Mouse (Mus musculus): ENCODE measurements around the gene Sec23b.
"Not testable (repeated sequence)": the region's sequence is repeated elsewhere in the genome, so short reads cannot be mapped to it uniquely, and the experiment has no call there.

The Sec23b gene

DNA sequence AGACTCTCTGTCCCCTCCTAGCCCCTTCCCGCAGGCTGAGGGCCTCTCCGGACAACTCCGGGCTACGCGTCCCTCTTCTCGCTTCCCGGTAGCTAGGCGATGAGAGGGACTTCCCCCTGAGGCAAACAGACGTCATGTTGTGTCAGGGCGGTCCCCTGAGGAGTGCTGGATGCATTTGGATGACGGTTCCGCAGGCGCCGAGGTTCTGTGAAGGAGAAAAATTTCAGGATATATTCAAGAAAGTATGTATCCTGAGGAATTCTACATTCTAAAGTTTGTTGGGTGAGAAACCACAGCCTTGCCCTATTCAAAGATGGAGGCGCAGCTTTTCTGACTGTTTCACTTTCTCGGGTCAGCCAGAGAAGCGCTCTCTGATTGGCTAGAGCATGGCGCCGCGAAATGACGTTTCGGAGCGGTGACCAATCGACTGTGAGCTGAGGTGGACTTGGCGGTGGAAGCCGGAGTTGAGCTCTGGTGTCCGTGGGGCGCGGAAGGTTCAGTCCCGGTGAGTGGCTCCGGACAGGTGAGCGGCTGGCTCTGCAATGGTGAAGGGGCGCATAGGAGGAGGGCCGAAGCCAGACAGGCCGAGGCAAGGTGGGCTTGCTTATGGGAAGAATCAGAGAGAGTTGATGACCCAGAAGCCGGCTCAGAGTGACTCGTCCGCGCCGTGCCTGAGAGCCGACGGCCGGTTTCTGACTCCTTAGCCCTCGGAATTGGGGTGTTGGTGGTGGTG is at the start of gene Sec23b:
Sec23b (plus strand) TSS at position 410 of the 733 bp plus-strand sequence.
- peak; percentile 95 to 96 for DNase-seq (ENCODE audit: low spot score in 2 of 2)

DNA sequence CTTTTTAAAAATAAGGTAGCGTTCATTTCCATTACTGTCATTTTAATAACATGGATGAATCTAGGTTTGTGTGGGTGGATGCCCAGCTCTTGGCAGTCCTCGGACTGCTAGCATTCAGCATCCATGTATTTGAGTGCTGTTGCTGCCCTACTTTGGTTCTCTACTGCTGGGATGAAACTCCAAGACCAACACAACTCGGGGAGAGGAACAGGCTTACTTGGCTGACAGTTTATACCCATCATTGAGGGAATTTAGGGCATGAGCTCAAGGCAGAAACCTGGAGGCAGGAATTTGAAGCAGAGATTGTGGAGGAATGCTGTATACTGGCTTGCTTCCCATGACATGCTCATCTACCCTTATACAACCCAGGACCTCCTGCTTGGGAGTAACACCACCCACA is 41.4 kb upstream of the Sec23b start:
- DNase-seq (ENCODE audit: low spot score in 2 of 2): no peak

DNA sequence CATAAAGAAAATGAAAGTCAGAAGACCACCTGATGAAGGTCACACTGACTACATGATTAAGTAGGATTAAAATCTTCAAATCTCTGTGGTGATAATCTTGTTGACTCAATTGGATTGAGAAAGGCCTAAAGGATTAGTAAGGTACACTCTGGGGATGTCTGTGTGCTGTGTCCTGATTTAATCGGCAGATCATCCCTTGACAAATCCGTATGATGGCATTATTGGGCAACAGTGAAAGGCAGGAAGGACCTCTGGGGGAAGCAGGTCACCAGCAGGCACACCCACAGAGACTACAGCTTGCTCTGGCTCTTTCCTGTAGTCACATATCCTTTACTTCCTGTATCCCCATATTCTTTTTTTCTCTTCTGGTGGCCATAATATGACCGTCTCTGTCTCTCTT is 36.3 kb upstream of the Sec23b start:
- DNase-seq (ENCODE audit: low spot score in 2 of 2): no peak

DNA sequence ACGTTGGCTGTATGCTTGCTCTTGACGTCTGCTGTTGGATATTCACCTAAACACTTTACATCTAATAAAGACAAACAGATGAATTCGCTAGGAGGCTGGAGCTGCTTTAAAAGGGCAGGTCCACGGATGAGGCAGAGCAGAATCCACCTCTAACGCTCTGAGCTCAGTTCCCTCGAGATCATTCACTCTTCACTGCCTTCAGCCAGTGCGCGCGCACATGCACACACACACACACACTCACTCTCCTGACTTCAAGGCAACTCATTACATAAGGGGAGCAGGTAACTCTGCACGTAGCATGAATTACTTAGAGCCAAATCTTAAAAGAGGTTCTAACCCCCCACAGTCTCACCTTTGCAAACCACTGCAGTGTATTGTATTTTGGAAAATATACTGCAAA is 30.2 kb upstream of the Sec23b start:
- no peak for DNase-seq (ENCODE audit: low spot score in 2 of 2)

DNA sequence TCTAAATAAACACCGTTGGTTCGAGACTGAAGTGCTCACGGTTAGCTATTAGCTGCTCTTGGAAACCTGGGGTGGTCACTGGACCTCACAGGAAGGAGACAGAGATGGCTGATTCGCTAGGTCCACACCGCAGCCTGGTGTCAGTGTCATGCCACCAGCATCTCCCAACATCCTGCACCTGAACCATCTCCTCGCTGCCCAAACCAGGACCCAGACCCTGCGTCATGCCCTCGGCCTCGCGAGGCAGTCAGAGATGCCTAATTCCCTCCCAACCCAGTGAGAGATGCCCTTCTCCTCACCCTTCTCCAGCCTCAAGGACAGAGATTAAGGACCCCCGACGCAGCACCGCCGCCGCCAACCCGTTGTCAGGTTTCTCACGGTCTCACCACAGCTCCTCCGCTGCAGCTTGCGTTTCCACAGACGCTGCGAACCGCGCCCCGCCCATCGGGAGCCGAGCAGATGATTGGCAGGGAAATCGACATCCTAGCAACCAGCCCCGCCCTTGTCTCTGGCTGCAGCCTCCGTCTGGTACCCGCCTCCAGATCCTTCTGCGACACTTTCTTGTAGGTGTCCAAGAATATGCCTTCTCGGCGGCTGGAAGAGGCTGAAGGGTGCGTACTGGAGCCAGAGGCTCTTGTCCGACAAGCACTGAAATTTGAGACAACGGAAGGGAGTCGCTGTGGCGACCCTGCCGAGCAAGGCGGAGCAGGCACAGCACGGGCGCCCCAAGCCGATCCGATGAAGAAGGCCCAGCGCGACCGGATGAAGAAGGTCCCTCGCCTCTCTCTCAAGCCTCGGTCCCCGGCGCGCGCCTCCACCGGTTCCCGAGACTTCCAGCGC is 28.8 kb upstream of the Sec23b start, which contains the start of the genes Dzank1 and Polr3f:
Dzank1 (minus strand) TSS at position 434 of the 840 bp plus-strand sequence.
Polr3f (plus strand) TSS at position 738 of the 840 bp plus-strand sequence.
- DNase-seq (ENCODE audit: low spot score in 2 of 2): peak; percentile 95 to 96

DNA sequence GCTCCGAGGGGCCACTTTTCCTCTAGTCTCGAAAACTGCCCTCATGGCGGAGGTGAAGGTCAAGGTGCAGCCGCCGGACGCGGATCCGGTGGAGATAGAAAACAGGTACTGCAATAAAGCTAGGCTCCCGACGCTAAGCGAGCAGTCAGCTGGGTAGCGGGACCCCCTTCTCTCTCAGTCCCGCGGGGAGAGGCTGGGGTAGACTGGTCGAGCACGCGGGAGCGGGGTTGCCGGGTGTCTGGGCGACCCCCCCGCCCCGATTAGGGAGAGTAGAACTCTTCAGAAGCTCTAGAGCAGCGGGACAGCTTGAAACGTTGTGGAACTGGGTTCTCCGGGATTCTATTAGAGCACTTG is 28.2 kb upstream of the Sec23b start:
- no peak for DNase-seq (ENCODE audit: low spot score in 2 of 2)

DNA sequence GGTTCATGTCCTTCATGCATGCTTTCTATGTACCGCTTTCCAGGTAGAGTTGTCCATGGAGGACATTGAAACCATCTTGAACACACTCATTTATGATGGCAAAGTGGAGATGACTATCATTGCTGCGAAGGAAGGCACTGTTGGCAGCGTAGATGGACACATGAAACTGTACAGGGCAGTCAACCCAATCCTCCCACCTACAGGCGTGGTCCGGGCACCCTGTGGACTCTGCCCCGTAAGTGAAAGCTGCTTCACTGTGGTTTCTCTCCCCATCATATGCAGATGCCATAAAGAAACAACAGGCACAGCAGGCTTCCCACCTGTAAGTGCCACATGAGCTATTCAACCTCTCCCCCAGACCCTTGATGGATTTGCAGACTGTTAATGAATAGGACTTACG is 18.9 kb upstream of the Sec23b start:
- no peak for DNase-seq (ENCODE audit: low spot score in 2 of 2)

DNA sequence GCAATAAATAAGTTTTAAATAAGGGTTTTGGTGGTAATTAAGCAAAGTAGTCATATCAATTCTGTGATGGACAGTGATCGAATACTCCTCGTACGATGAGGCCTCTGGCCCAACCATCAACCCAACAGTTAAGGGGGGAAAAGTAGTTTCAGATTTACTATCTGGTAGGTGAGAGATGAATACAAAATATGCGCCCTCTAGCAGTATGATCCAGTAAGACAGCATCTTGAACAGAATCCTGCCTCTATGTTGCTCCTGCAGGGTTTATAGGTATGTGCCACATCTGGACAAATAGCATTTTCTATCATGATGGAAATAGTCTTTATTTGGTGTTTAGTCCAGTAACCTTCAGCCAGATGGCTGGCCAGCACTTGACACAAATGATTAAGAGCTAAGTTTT is 14.8 kb upstream of the Sec23b start:
- DNase-seq (ENCODE audit: low spot score in 2 of 2): no peak

DNA sequence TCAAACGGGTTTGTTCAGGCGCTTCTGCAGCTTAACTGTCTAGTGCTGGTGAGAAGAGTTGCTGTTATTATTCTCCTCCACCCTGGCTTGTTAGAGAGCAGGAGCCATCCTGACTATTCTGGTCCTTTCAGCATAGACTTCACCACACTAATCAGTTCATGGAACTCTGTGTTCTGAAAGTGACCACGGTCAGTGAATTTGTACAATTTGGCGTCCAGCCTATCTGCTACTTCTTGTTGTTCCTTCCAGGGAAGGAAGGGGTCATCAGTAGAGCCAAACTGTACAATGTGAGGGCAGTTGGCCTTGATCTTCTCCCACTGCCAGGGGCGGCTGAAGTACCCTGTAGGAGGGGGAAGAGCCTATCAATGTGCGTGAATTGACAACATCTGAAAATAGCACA is 12.4 kb upstream of the Sec23b start:
- DNase-seq (ENCODE audit: low spot score in 2 of 2): no peak

DNA sequence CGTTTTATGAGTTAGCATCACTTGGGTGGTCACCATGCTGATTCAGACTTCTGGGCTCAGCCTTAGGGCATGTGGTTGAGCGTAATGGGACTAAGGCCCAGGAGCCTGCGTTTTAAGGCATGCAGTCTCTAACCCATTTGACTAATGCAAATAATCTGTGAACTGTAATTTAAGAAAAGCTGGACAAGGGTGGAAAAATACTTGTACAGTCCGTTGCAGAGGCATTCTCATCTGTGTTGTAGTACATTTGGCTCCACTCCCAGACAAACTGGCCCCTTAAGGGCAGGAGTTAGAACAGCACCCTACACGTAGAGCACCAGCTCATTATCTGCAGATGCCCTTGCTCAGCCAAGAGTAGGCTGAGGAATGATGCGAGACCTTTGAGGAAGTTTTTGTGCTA is 11.4 kb upstream of the Sec23b start:
- DNase-seq (ENCODE audit: low spot score in 2 of 2): no peak

DNA sequence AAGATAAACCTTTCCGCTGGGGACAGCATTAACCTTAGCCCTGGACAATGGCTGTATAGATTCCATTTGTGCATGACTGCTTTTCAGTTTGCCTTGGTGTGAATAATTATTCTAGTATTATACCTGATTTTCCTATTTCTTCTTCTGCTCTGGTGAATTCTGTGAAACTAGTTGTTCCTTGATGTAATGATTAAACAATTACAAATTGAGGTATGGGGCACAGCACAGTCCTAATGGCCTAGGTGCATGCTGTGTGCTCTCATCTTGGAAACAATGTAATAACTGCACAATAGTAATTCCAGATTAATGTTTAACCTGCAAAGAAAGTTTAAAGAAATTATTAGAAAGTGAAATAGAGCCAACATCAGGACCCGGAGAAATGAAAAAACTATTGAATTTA is 11.0 kb upstream of the Sec23b start:
- no peak for DNase-seq (ENCODE audit: low spot score in 2 of 2)

DNA sequence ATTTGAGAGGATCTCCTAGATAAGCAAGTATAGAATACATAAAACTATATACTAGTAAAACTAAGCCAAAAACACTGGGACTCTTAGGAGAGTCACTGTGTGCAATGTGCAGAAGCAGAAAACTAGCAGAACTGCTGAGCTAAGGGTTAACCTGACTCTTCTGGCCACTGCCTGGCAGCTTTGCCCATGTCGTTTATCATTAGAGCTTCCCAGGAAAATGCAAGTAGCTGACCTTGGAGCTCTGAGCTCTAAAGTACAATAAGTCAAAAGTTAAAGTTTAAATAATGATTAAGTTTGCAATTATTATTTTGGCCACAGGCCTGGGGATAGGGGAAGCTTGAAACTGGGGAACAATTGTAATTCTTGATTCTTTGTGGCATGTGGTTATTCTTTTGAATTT is 10.5 kb upstream of the Sec23b start:
- no peak for DNase-seq (ENCODE audit: low spot score in 2 of 2)

DNA sequence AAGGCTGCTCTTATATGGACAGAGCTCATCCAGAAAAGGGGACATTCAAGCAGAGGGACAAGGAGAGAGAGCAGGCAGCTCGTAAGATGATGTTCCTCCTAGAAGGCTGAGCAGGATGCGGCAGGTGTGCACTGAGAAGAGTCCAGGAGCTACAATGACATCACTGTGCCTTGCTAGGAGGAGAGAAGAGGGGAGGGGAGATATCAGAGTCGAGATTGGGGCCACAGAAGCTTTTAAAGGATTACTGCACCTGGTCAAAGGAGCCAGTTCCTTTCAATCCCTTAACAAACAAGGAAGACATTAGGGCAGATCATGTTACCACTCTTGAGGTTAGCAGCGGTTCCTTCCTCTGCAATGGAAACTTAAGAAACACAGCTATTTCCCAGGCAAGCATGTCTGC is 8.5 kb upstream of the Sec23b start:
- DNase-seq (ENCODE audit: low spot score in 2 of 2): no peak

DNA sequence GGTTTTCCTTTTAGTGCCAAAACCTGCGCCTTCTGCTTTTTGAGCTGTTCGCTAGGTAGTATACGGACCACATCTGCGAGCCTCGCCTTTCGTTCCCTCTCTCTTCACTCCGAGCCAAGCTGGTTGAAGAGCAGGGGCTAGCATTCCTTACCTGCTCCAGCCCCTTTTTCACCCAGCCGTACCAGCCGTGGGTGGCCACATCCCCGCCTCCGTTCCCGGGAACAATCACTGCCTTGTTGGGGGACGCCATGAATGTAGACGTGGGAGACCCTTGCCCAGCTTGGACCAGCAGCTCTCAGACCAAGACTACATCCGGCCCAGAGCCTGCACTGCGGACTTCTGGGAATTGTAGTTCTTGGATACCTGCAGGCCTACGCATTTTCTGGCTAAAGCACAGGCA is 5.5 kb upstream of the Sec23b start, which contains the start of gene Rbbp9:
Rbbp9 (minus strand) TSS at position 341 of the 400 bp plus-strand sequence.
- DNase-seq (ENCODE audit: low spot score in 2 of 2): peak; percentile 21 to 67

DNA sequence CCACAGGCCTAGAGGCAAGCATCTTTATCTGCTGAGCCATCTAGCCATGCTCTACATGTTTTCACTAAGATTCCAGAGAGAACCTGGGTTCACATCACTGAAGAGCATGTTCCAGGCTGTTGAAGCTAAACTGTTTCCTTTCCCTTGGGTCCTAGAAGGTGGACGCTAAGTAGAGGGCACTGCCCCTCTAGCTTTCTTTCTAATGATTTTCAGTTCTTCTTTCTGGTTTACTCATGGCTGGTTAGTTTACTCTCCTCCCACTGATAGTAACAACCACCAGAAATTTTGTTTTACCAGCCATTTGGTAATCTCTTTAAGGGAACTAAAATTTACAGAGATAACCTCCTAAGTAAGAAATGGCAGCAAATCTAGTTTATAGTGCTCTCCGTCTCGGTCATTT is 2.1 kb upstream of the Sec23b start:
- no peak for DNase-seq (ENCODE audit: low spot score in 2 of 2)

DNA sequence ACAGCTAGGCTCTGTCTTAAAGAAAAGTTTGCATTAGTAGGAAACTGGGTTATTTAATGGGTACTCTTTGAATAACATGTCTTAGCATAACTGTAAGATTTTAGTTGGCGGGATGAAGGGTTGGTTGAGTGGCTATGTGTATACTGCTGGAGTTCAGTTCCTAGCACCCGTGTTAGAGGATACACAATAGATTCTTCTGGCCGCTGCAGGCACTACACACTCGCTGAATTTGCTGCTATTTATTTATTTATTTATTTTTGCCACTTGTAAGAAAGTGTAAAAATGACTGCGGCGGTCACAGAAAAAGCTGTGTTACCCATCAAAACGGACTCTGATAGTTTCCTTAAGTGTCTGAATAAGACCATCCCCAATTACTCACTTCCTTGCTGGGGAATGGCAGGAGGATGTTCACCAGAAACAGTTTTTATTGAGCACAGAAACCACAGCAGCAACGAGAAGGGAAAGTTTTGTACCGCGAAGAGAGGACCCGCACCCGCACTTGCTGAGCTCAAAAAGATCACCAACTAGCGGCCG is 676 bp upstream of the Sec23b start:
- no peak for DNase-seq (ENCODE audit: low spot score in 2 of 2)

DNA sequence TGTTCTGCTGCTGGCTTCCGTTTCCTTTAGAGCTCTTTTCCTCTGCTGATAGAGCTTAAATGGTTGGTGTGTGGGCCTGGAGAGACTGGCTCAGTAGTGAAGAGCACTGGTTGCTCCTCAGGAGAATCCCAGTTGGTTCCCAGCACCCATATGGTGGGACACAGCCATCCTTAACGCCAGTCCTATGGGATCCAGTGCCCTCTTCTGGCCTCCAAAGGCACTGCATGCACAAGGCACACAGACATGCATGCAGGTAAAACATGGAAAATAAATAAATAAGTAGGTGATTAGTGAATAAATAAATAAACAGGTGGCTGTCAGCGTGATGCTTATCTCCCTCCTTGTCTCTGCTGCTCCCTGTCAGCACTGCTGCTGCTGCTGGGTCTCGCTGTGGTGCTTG is 32.7 kb downstream of the Sec23b start:
- DNase-seq (ENCODE audit: low spot score in 2 of 2): no peak

DNA sequence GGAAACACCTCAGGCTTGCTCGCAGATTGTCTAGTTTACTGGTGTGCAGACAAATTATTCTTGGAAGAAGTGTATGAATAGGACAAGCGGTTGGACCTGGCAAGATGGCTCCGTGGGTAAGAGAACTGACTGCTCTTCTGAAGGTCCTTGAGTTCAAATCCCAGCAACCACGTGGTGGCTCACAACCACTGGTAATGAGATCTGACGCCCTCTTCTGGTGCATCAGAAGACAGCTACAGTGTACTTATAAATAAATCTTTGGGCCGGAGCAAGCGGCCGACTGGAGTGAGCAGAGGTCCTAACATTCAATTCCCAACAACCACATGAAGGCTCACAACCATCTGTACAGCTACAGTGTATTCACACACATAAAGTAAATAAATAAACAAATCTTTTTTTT is 37.0 kb downstream of the Sec23b start:
- not testable (repeated sequence) for DNase-seq (ENCODE audit: low spot score in 2 of 2)

DNA sequence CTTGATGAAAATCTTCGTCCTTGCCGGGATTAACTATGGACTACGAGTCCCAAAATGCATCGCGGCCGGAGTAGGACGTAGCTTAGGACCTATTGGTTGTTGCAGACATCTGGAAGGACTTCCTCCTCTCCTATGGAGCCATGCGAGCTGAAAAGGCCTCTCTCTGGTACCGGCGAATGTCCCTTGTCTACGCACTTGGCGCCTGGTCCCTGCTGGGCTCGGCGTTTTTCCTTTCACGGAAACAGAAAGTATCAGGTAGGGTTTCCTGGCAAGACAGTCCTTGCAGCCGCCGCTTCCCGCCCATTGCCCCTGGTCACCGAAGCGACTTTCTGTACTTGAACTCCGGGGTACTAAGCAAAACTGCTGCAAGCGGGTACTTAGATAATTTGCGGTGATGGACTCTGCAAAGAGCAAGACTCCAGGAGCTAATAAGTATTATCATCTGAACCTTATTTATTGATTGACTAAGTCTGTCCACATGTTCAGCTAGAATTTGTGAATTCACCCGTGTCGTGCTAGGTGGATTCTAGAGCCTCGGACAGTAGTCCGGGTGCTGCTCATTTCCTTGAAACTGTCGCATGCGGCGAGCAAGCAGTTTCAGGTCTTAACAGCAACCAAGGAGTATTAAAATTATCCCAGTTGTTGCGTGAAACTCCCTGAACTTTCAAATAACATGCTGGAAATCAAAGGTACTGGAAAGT is 38.1 kb downstream of the Sec23b start, which contains the start of gene Smim26:
Smim26 (plus strand) TSS at position 104 of the 701 bp plus-strand sequence.
- peak; percentile 62 to 82 for DNase-seq (ENCODE audit: low spot score in 2 of 2)

DNA sequence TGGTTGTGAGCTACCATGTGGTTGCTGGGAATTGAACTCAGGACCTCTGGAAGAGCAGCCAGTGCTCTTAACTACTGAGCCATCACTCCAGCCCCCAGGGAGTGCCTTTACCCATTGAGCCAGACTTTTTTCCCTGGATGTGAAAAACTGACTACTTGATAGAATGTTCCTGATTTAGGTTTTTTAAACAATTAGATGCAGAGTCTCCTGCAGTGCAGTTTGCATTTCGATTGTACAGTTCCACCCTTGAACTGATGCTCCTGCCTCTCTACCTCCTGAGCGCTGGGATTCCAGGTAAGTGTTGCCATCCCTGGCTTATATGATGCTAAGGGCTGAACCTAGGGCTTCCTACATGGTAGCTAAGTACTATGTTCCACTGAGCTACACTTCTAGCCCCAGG is 42.0 kb downstream of the Sec23b start:
- no peak for DNase-seq (ENCODE audit: low spot score in 2 of 2)

DNA sequence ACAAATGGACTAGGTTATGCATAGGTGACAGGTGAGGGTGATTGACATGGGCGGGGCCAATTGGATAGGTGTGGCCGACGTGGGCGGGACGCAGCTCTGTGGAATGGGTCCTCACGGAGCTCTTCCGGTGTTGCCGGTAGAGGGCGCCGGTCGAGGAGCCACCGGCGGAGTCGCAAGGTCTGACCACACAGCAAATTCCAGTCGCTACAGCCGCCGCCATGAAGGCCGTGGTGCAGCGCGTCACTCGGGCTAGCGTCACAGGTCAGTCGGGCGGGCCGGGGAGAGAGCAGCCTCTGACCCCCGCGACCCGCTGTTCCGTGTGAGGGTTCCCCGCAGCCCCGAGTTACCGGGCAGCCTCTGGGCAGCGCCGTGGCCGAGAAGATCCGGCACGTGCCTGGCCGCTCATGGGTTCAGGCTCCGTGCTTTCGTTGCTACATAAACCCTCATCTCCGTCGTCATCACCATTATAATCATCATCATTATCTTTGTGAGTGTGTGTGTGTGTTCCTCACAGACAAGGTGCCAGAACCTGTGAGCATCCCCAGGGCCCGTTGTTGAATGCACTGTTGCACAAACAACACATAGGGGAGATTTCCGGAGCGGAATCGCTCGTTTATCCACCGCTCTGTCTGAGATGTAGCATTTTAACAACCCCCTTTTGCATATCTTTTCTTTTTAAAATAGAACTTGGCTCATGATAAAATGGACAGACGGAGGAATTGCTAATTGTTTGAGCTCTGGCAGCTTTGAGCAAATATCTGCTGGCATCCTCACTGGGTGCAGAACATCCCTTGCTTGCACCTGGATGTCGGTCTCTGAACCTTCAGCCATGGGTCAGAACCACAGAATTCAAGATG is 44.0 kb downstream of the Sec23b start, which contains the start of gene Dtd1:
Dtd1 (plus strand) TSS at position 67 of the 857 bp plus-strand sequence.
- peak; percentile 86 to 95 for DNase-seq (ENCODE audit: low spot score in 2 of 2)
